Comparison of ENCODE assay signal across 7 mouse cellular contexts in the genomic region with DNA sequence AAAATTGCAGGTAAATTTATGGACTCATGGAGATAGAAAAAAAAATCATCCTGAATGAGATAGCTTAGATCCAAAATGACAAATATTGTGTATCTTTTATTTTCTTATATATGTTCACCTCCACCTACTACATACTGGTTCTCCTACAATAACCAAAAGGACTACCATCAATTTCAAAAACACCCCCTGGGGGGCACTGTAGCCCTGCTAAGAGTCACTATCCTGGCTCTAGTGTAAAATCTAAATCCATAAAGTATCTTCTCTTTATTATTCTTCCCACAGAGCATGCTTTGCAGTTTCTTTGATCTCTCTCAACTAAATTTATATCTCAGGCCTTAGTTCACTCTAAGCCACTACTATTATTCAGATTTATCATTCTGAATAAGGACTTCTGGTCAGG.
DNase-seq lines count a peak whose midpoint lies in the region; ATAC-seq lines count a peak whose summit lies in the region.

No protein-coding gene starts in this region.

- no peaks in the 10 kb centered on the region for H3K27me3 ChIP-seq in liver, embryonic 11.5 days (replicated peaks; ENCODE audit: control insufficient read depth, insufficient read depth, low read length)

- H3K9me3 ChIP-seq in liver, embryonic 11.5 days (ENCODE audit: control insufficient read depth, low read length), result no peaks in the 10 kb centered on the region

- H3K9ac ChIP-seq in liver, embryonic 11.5 days (ENCODE audit: low read depth, low read length), result no peak overlapping the region

- H3K27ac ChIP-seq in liver, embryonic 11.5 days (ENCODE audit: low read depth, low read length), result no peak overlapping the region

- ATAC-seq in liver, embryonic 11.5 days (replicated peaks; ENCODE audit: low FRiP score), result no peak

- H3K4me2 ChIP-seq in liver, embryonic 11.5 days, result no peak overlapping the region

- no peaks in the 10 kb centered on the region for H3K36me3 ChIP-seq in liver, embryonic 11.5 days (ENCODE audit: control insufficient read depth, insufficient read depth, low read length)

- H3K4me3 ChIP-seq in liver, embryonic 11.5 days (ENCODE audit: low read depth, low read length), result no peak overlapping the region

- peak; percentile 2 for DNase-seq in liver
- DNase-seq in liver, embryonic 11.5 days (ENCODE audit: low spot score), result no peak
- DNase-seq in cerebellum, adult 8-10 months, result peak; percentile 7
- peak; percentile 70 to 84 for DNase-seq in frontal cortex, postnatal 36 days (ENCODE audit: low spot score in 2 of 2)
- DNase-seq in layer of hippocampus, postnatal 14 days (ENCODE audit: low spot score in 2 of 2), result peak; percentile 70 to 82
- DNase-seq in ovary, postnatal 36 days (ENCODE audit: low spot score), result peak; percentile 6
- no peak for DNase-seq in spleen, postnatal 14 days (ENCODE audit: low spot score in 2 of 2)

- H3K4me1 ChIP-seq in liver, embryonic 11.5 days (replicated peaks; ENCODE audit: control insufficient read depth, insufficient read depth, low read length), result no peaks in the 10 kb centered on the region

Comparison
In these comparisons a context has a peak if more than half of its experiments do, and no peak if none do; other contexts are left out.
1. DNase-seq: peak in liver (single experiment), cerebellum, adult 8-10 months (single experiment), frontal cortex, postnatal 36 days (2 of 2), layer of hippocampus, postnatal 14 days (2 of 2) and ovary, postnatal 36 days (single experiment); none in liver, embryonic 11.5 days (single experiment) and spleen, postnatal 14 days (0 of 2).